Mouse (Mus musculus): ENCODE results near the gene Haus6. TPM values are rescaled to one million over a fixed set of nuclear protein-coding genes. Genes with fewer than 3 reads are reported as not detected.

Gene Haus6
- polyA plus RNA-seq, 1 experiment from 2014 or later, result 29.2 TPM

- H3K4me2 ChIP-seq (ENCODE audit: low read depth), result no peak overlapping the region
- no peaks in the 10 kb centered on the region for H3K27me3 ChIP-seq (ENCODE audit: control insufficient read depth, insufficient read depth, low read length)
- DNase-seq (ENCODE audit: low spot score) (no peak), ATAC-seq (ENCODE audit: insufficient read depth, low FRiP score, low TSS enrichment) (no peak)
- H3K36me3 ChIP-seq (ENCODE audit: control insufficient read depth, insufficient read depth, low read length), result no peaks in the 10 kb centered on the region
- H3K4me3 ChIP-seq (ENCODE audit: low read depth, low read length), result no peak overlapping the region
- H3K27ac ChIP-seq (ENCODE audit: low read depth, low read length), result no peak overlapping the region
- 72% methylated on average over 8 of the region's 8 CpGs for WGBS
- H3K4me1 ChIP-seq (ENCODE audit: control insufficient read depth, insufficient read depth, low read length), result no peaks in the 10 kb centered on the region
- H3K9me3 ChIP-seq (ENCODE audit: control insufficient read depth, low read length), result no peaks in the 10 kb centered on the region
- no peak overlapping the region for H3K9ac ChIP-seq (ENCODE audit: low read length)
Measured at GRCm38 (mm10) chr4:86533406-86534090, 78.3 kb downstream of the Haus6 start.

- no peaks in the 10 kb centered on the region for H3K27me3 ChIP-seq (ENCODE audit: control insufficient read depth, insufficient read depth, low read length)
- H3K4me2 ChIP-seq (ENCODE audit: low read depth), result no peak overlapping the region
- no peaks in the 10 kb centered on the region for H3K36me3 ChIP-seq (ENCODE audit: control insufficient read depth, insufficient read depth, low read length)
- no peak overlapping the region for H3K9ac ChIP-seq (ENCODE audit: low read length)
- H3K4me3 ChIP-seq (ENCODE audit: low read depth, low read length), result no peak overlapping the region
- DNase-seq (ENCODE audit: low spot score) (no peak), ATAC-seq (ENCODE audit: insufficient read depth, low FRiP score, low TSS enrichment) (no peak)
- no peak overlapping the region for H3K27ac ChIP-seq (ENCODE audit: low read depth, low read length)
- no peaks in the 10 kb centered on the region for H3K4me1 ChIP-seq (ENCODE audit: control insufficient read depth, insufficient read depth, low read length)
- no peaks in the 10 kb centered on the region for H3K9me3 ChIP-seq (ENCODE audit: control insufficient read depth, low read length)
- WGBS, result 67% methylated on average over 6 of the region's 6 CpGs
Measured at GRCm38 (mm10) chr4:86529161-86529560, 82.7 kb downstream of the Haus6 start.

Other genes with a start within 250 kb of the Haus6 start
- gene Saxo1, start 53.7 kb downstream of the Haus6 start, polyA plus RNA-seq (2014; fragmentation: Nextera tagmentation; extraction: Ambion mirVana), result 0.13 TPM in 1 of 2 replicates, not detected in the other
- 124 and 137 TPM in 2 replicates for gene Rraga, start 36.4 kb downstream of the Haus6 start, polyA plus RNA-seq (2014; fragmentation: Nextera tagmentation; extraction: Ambion mirVana)
- 84.2 and 85.8 TPM in 2 replicates for gene Plin2, start 58.0 kb upstream of the Haus6 start, polyA plus RNA-seq (2014; fragmentation: Nextera tagmentation; extraction: Ambion mirVana)
- gene Dennd4c, start 136.5 kb upstream of the Haus6 start, polyA plus RNA-seq (2014; fragmentation: Nextera tagmentation; extraction: Ambion mirVana), result 5.3 and 6.7 TPM in 2 replicates
- 682 and 700 TPM in 2 replicates for gene Rps6, start 245.4 kb upstream of the Haus6 start, polyA plus RNA-seq (2014; fragmentation: Nextera tagmentation; extraction: Ambion mirVana)